Comparison of ENCODE assay signal across 15 mouse cellular contexts in the genomic region with DNA sequence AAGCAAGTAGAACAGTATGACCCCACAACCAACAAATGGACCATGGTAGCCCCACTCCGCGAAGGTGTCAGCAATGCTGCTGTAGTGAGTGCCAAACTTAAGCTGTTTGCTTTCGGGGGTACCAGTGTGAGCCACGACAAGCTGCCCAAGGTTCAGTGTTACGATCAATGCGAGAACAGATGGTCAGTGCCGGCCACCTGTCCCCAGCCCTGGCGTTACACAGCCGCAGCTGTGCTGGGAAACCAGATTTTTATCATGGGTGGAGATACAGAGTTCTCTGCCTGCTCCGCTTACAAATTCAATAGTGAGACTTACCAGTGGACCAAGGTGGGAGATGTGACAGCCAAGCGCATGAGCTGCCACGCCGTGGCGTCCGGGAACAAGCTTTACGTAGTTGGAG. TPM values are rescaled to one million over a fixed set of nuclear protein-coding genes. Genes with fewer than 3 reads are reported as not detected.
DNase-seq lines count a peak whose midpoint lies in the region; ATAC-seq and TF ChIP-seq lines count a peak whose summit lies in the region.
"Had no signal": no experiment of that assay in that cellular context is flagged by ENCODE, and none has a peak within 500 bp of the region (broad histone marks: within the 10 kb centered on the region; RNA-seq: fewer than 3 reads in every experiment).

No protein-coding gene starts in this region.

- H3K4me3 ChIP-seq in heart, embryonic 10.5 days: no peak overlapping the region
- peak overlapping the region; percentile 49; the same call in 1 of the 2 replicates for H3K4me3 ChIP-seq in E14TG2a.4 (replicated peaks; ENCODE audit: low read length)
- H3K4me3 ChIP-seq in forebrain, embryonic 15.5 days: peak overlapping the region; percentile 17
- H3K4me3 ChIP-seq in midbrain, embryonic 12.5 days: no peak overlapping the region
- no peak overlapping the region for H3K4me3 ChIP-seq in lung, postnatal 0 days (ENCODE audit: low read depth, low read length)
- H3K4me3 ChIP-seq: embryonic facial prominence, embryonic 13.5 days; limb, embryonic 15.5 days; lung, embryonic 15.5 days; stomach, embryonic 15.5 days had no signal

- peaks cover 60% of the 10 kb centered on the region for H3K4me1 ChIP-seq in heart, embryonic 10.5 days
- peaks cover 93% of the 10 kb centered on the region for H3K4me1 ChIP-seq in E14TG2a.4 (replicated peaks; ENCODE audit: low read depth, low read length)
- H3K4me1 ChIP-seq in forebrain, embryonic 15.5 days: peaks cover 83% of the 10 kb centered on the region
- H3K4me1 ChIP-seq in midbrain, embryonic 12.5 days: peaks cover 89% of the 10 kb centered on the region
- peaks cover 11% of the 10 kb centered on the region; the same call in 1 of the 2 replicates for H3K4me1 ChIP-seq in lung, postnatal 0 days (ENCODE audit: insufficient read depth, low read depth, low read length)

- peak overlapping the region; percentile 83 for H3K4me2 ChIP-seq in forebrain, embryonic 15.5 days (replicated peaks)
- peak overlapping the region; percentile 23; the same call in 1 of the 2 replicates for H3K4me2 ChIP-seq in midbrain, embryonic 12.5 days (replicated peaks)
- H3K4me2 ChIP-seq in lung, postnatal 0 days (replicated peaks; ENCODE audit: low read depth, low read length): no peak overlapping the region
- H3K4me2 ChIP-seq: embryonic facial prominence, embryonic 13.5 days; limb, embryonic 15.5 days; lung, embryonic 15.5 days; stomach, embryonic 15.5 days had no signal

- DNase-seq in heart, adult 11 months: peak; percentile 85
- DNase-seq in heart, embryonic 10.5 days (ENCODE audit: low spot score): no peak
- no peak for DNase-seq in thymus, postnatal 36 days
- DNase-seq in thymus, postnatal 25 days: no peak
- no peak for DNase-seq in lung, postnatal 0 days (ENCODE audit: low spot score)
- DNase-seq: cerebellum, adult 2 months; heart, adult 18-20 months; thymus, postnatal 4 days had no signal

- no peaks in the 10 kb centered on the region for H3K27me3 ChIP-seq in heart, embryonic 10.5 days (ENCODE audit: insufficient read depth, poor library complexity, severe bottlenecking)
- H3K27me3 ChIP-seq in E14TG2a.4 (ENCODE audit: insufficient read depth, low read length): no peaks in the 10 kb centered on the region
- H3K27me3 ChIP-seq in forebrain, embryonic 15.5 days: no peaks in the 10 kb centered on the region
- H3K27me3 ChIP-seq in midbrain, embryonic 12.5 days: peaks cover 13% of the 10 kb centered on the region; the same call in 1 of the 2 replicates
- H3K27me3 ChIP-seq in lung, postnatal 0 days (replicated peaks; ENCODE audit: insufficient read depth, low read length): no peaks in the 10 kb centered on the region
- H3K27me3 ChIP-seq: embryonic facial prominence, embryonic 13.5 days; limb, embryonic 15.5 days; lung, embryonic 15.5 days; stomach, embryonic 15.5 days had no signal

- H3K36me3 ChIP-seq in heart, embryonic 10.5 days: peaks cover 55% of the 10 kb centered on the region
- H3K36me3 ChIP-seq in E14TG2a.4 (ENCODE audit: insufficient read depth, low read length): peaks cover 87% of the 10 kb centered on the region
- H3K36me3 ChIP-seq in forebrain, embryonic 15.5 days: peaks cover 35% of the 10 kb centered on the region
- H3K36me3 ChIP-seq in midbrain, embryonic 12.5 days: peaks cover 40% of the 10 kb centered on the region
- H3K36me3 ChIP-seq in lung, postnatal 0 days (ENCODE audit: insufficient read depth, low read length): no peaks in the 10 kb centered on the region

- H3K9ac ChIP-seq in forebrain, embryonic 15.5 days (replicated peaks): peak overlapping the region; percentile 19; the same call in 1 of the 2 replicates
- no peak overlapping the region; the same call in 1 of the 2 replicates for H3K9ac ChIP-seq in midbrain, embryonic 12.5 days (replicated peaks)
- no peak overlapping the region for H3K9ac ChIP-seq in lung, postnatal 0 days (replicated peaks; ENCODE audit: low read depth)
- H3K9ac ChIP-seq: embryonic facial prominence, embryonic 13.5 days; limb, embryonic 15.5 days; lung, embryonic 15.5 days; stomach, embryonic 15.5 days had no signal

- 0 out of 2 replicates have a peak, but pooled peaks have one; percentile 18 for ATAC-seq in forebrain, embryonic 15.5 days (replicated peaks)
- no peak for ATAC-seq in midbrain, embryonic 12.5 days (ENCODE audit: low FRiP score, low read depth)
- ATAC-seq in lung, postnatal 0 days: no peak

- WGBS in heart, embryonic 10.5 days: 91% methylated on average over 16 of the region's 16 CpGs
- WGBS in forebrain, embryonic 15.5 days: 64% methylated on average over 16 of the region's 16 CpGs
- WGBS in midbrain, embryonic 12.5 days: 83% methylated on average over 16 of the region's 16 CpGs
- 89% methylated on average over 16 of the region's 16 CpGs for WGBS in lung, postnatal 0 days

- TF ChIP-seq EP300 in lung, postnatal 0 days (IDR thresholded peaks at IDR 0.05): no peak

- no peak for TF ChIP-seq CTCF in E14TG2a.4 (conservative IDR thresholded peaks at IDR 0.05; ENCODE audit: low read length)
- TF ChIP-seq CTCF in lung, postnatal 0 days (IDR thresholded peaks at IDR 0.05): no peak

- H3K9me3 ChIP-seq in heart, embryonic 10.5 days: no peaks in the 10 kb centered on the region
- no peaks in the 10 kb centered on the region for H3K9me3 ChIP-seq in E14TG2a.4 (ENCODE audit: low read length)
- no peaks in the 10 kb centered on the region for H3K9me3 ChIP-seq in forebrain, embryonic 15.5 days
- no peaks in the 10 kb centered on the region for H3K9me3 ChIP-seq in midbrain, embryonic 12.5 days
- no peaks in the 10 kb centered on the region for H3K9me3 ChIP-seq in lung, postnatal 0 days (ENCODE audit: low read length)
- H3K9me3 ChIP-seq: embryonic facial prominence, embryonic 13.5 days; limb, embryonic 15.5 days; lung, embryonic 15.5 days; stomach, embryonic 15.5 days had no signal

- H3K27ac ChIP-seq in heart, embryonic 10.5 days: no peak overlapping the region
- peak overlapping the region; percentile 46 for H3K27ac ChIP-seq in forebrain, embryonic 15.5 days (replicated peaks)
- no peak overlapping the region for H3K27ac ChIP-seq in midbrain, embryonic 12.5 days (replicated peaks)
- H3K27ac ChIP-seq in lung, postnatal 0 days (ENCODE audit: low read length): no peak overlapping the region
- H3K27ac ChIP-seq: embryonic facial prominence, embryonic 13.5 days; limb, embryonic 15.5 days; lung, embryonic 15.5 days; stomach, embryonic 15.5 days had no signal

RNA-seq across cellular contexts. Expression of gene Enc1, which starts 5.3 kb away (rescaled TPM):
- 3.9 and 4.2 TPM in 2 replicates for polyA plus RNA-seq in heart, embryonic 10.5 days (2016; fragmentation: Nextera tagmentation; extraction: Ambion mirVana)
- polyA plus RNA-seq in forebrain, embryonic 15.5 days (2015; fragmentation: Nextera tagmentation; extraction: Ambion mirVana): 82.4 and 103 TPM in 2 replicates
- 21.9 and 22.0 TPM in 2 replicates for polyA plus RNA-seq in midbrain, embryonic 12.5 days (2016; fragmentation: Nextera tagmentation; extraction: Ambion mirVana)
- 2.6 and 4.0 TPM in 2 replicates for polyA plus RNA-seq in lung, postnatal 0 days (2015; fragmentation: Nextera tagmentation; extraction: Ambion mirVana)

RNA-seq across cellular contexts. Expression of gene Hexb, which starts 48.1 kb away (rescaled TPM):
- 23.3 and 24.9 TPM in 2 replicates for polyA plus RNA-seq in heart, embryonic 10.5 days (2016; fragmentation: Nextera tagmentation; extraction: Ambion mirVana)
- 27.5 and 34.8 TPM in 2 replicates for polyA plus RNA-seq in forebrain, embryonic 15.5 days (2015; fragmentation: Nextera tagmentation; extraction: Ambion mirVana)
- 23.8 and 24.2 TPM in 2 replicates for polyA plus RNA-seq in midbrain, embryonic 12.5 days (2016; fragmentation: Nextera tagmentation; extraction: Ambion mirVana)
- 23.6 and 26.6 TPM in 2 replicates for polyA plus RNA-seq in lung, postnatal 0 days (2015; fragmentation: Nextera tagmentation; extraction: Ambion mirVana)

Comparison
In these comparisons a context has a peak if more than half of its experiments do, and no peak if none do; other contexts are left out.
1. H3K4me3 ChIP-seq: peak in E14TG2a.4 (single experiment) and forebrain, embryonic 15.5 days (single experiment); none in heart, embryonic 10.5 days (single experiment), midbrain, embryonic 12.5 days (single experiment) and lung, postnatal 0 days (single experiment).